Mouse (Mus musculus): ENCODE results near the gene Ubac2. TPM values are rescaled to one million over a fixed set of nuclear protein-coding genes. Genes with fewer than 3 reads are reported as not detected.

Ubac2 gene
- polyA plus RNA-seq, 1 experiment from 2014 or later: 47.2 TPM

Other genes with a start within 250 kb of the Ubac2 start
- 12.9 and 14.5 TPM in 2 replicates for gene Dock9, start 80.8 kb upstream of the Ubac2 start, polyA plus RNA-seq (2015; fragmentation: Nextera tagmentation; extraction: Ambion mirVana)
- 0.18 TPM in 1 of 2 replicates, not detected in the other for gene Gpr18, start 37.2 kb downstream of the Ubac2 start, polyA plus RNA-seq (2015; fragmentation: Nextera tagmentation; extraction: Ambion mirVana)
- gene Gpr183, start 86.6 kb downstream of the Ubac2 start, polyA plus RNA-seq (2015; fragmentation: Nextera tagmentation; extraction: Ambion mirVana): 1.0 and 1.1 TPM in 2 replicates
- gene Timm8a2, start 156.1 kb downstream of the Ubac2 start, polyA plus RNA-seq (2015; fragmentation: Nextera tagmentation; extraction: Ambion mirVana): not detected in 2 replicates
- gene Tm9sf2, start 228.4 kb downstream of the Ubac2 start, polyA plus RNA-seq (2015; fragmentation: Nextera tagmentation; extraction: Ambion mirVana): 102 and 106 TPM in 2 replicates

All from midbrain, embryonic 15.5 days (tissue).